Mouse (Mus musculus) lung, postnatal 4 days (tissue): ENCODE results near the gene H2-M5.
A peak's percentile ranks its signal among the peaks of the same experiment; 100 is the strongest.
"Not testable (repeated sequence)": the region's sequence is repeated elsewhere in the genome, so short reads cannot be mapped to it uniquely, and the experiment has no call there.

ENCODE experiments used
- DNase-seq, 2 experiments: peaks; one replicate each; pipeline ENCODE4 v3.0.0; 2021

H2-M5 gene

DNA sequence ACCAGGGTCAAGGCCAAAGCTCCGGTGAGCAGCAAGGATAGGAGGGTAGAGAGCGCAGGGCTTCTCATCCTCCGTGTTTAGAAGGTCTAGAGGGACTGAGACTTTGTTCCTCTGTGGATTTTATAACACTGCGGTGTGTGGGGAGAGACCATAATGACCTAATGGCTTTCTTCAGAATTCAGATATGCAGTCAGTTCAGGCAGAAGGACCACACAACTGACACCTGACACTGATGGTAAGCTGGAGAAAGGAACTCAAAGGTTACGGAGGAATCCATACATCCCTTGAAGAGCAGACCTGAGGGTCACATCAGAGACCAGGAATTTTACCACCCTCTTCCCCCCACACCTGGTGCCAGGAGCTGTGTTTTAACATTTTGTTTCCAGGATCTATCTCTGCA lies at the start of gene H2-M5:
Gene H2-M5 (minus strand): TSS at position 101 of the 400 bp plus-strand sequence.
- no peak for DNase-seq

DNA sequence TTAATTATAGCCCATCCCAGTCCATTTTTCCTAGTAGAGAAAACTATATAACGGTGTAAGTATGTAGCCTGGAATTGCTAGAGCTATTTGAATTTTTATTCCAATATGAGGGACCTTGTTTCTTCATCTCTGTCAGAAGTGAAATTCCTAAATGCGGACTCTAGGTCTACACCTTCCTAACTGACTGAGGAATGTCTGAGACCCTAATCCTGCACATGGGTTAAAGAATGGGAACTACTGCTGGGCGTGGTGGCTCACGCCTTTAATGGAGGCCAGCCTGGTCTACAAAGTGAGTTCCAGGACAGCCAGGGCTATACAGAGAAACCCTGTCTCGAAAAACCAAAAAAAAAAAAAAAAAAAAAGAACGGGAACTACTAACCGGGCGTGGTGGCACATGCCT lies 39.8 kb upstream of the H2-M5 start:
- DNase-seq: no peak

DNA sequence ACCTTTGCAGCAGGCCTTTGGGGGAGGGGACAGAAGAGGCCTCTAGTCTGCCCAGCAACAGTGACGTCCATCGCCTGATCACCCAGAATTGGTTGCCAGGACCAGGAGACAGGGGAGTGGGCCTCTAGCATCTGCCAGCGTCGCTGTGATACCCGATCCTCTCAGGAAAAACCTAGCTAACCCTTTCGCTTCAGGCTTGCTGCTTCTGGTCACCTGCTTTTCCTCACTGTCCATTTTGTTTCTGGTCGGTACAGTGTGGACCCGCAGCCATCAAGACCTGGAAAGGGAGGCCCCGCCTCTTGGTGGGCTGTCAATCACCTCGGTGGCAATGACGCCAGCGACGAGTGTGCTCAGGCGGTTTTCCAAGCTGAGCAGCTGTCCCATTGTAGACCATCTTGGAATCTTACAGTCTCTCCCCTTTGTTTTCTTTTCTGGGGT lies 39.4 kb upstream of the H2-M5 start:
- DNase-seq: peak; percentile 92

DNA sequence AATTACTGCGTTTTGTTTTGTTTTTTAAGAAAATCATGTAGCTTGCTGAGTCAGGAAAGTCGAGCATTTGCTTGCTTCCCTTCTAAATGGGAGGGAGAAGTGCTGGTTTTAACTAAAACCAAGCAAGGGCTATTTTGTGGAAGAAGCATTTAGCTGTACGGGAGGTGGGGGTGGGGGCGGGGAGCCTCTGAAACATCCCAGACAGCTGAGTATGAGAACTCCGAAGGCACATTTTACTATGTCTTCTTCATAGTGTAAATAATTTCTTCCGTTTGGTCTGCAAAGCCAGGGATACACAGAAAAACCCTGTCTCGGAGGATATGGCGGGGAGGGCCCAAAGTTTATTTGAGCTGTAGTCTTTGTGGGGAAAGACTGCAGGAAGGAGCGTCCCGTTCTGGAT lies 38.9 kb upstream of the H2-M5 start:
- DNase-seq: no peak

DNA sequence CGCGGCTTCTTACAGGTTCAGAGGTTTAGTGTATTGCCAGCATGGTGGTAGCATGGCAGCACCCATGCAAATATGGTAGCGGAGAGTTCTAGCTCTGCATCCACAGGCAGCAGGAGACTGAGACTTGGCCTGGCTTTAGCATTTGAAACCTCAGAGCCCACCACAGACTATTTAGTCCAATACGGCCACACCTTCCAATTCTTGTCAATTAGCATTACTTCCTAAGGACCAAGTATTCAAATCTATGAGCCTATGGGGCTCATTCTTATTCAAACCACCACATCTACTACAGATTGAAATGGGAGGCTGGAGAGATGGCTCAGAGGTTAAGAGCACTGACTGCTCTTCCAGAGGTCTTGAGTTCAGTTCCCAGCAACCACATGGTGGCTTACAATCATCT lies 38.1 kb upstream of the H2-M5 start:
- no peak for DNase-seq

DNA sequence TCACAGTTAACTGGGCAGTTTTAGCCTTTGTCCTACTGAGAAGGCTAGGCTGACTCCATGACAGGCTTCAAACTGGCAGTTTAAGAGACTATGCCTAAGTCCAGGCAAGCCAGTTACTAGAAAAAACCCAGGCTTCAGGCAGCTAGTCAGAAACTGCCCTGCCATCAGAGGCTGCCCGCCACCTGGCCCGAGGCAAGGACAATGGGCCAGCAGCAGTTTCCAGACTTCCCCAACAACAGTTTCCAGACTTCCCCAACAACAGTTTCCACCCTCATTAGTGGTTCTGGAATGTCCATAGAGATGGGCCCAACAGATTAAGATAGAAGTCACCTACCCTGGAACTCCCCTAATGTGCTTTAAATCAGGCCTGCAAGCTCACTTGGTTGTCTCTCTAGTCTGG lies 37.1 kb upstream of the H2-M5 start:
- DNase-seq: no peak

DNA sequence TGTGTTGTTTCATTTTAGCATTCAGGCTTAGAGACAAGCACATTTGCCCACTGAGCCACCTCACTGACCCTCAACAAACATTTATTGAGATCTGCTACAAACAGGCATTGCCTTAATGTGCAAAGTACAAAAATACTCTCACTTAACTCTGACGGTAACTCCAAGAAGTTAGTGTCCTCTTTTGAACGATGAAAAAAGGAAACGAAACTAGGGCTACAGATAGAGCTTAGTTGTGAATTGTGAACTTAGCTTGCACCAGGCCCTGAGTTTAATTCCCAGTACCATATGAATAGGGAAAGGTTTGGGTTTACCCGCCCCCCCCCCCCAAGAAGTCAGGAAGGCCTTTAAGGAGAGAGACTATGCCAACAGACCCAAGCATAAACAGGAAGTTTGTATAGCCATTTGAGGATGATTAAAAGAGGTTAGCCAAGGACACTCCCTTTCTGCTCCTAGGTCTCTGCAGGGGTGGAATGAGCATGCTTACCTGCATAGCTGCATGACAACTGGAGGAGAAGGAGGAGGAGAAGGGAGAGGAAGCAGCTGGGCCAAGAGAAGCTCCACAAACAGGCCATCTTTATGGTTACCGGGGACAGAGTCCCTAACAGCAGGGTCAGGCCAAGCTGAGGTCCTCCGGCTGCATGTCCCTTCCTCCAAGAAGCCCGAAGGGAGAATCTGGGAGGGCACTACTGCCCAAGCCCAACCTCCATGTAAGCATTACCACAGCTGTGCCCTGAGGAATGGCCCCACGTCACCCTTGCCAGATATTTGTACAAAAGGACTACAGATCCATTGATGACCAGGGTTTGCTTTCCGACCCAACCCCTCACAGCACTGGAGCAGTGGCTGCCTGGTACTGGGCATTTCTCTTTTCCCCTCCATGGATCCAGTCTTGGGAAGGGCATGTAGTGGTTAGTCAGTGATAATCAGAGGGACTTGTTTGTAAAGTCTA lies 33.6 kb upstream of the H2-M5 start, which contains the start of gene Mog:
Gene Mog (minus strand): TSS at position 771 of the 949 bp plus-strand sequence.
- no peak for DNase-seq

DNA sequence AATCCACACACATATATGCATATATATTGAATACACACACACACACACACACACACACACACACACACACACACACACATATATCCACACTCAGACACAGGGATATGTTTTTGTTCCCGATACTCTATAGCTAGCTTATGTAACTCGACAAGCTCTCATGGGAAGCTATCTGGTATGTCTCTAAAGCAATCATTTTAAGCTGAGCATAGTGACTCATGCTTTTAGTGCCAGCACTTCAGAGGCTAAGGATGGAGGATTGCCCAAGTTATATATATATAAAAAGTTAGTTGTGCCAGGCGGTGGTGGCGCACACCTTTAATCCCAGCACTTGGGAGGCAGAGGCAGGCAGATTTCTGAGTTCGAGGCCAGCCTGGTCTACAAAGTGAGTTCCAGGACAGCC lies 29.9 kb upstream of the H2-M5 start:
- not testable (repeated sequence) for DNase-seq

DNA sequence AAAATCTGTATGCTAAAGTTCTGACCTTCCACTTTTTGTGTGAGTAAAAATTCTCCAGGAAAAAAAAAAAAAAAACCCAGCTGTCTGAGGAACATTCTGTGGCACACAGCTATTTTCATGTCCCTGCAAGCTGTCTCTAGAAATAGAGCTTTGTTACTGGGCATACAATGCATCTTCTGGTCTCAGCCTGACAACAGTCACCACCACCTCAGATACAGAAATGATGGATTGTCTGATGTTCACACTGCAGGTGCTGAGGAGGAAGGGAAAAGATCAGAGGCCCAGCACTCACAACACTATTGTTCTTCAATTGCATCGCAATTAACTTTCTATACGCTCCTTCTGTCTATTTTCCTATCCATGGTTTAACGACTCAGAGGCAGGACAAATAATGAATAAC lies 29.0 kb upstream of the H2-M5 start:
- DNase-seq: no peak

DNA sequence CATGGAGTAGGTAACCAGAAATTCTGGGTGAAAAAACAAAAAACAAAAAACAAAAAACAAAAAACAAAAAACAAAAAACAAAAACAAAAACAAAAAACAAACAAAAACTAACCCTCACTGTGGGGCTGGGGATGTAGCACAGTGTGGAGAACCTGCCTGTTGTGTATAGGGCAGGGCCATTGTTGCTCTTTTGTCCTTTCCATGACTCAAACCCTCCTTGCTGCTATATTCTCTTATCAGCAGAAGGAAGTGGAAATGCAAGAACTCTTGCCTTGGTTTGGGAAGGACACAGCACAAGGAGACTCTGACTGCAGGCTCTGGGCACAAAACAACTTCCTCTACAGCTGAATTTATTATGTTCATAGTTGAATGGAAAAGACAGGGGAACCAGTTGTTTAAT lies 27.0 kb upstream of the H2-M5 start:
- DNase-seq: no peak

DNA sequence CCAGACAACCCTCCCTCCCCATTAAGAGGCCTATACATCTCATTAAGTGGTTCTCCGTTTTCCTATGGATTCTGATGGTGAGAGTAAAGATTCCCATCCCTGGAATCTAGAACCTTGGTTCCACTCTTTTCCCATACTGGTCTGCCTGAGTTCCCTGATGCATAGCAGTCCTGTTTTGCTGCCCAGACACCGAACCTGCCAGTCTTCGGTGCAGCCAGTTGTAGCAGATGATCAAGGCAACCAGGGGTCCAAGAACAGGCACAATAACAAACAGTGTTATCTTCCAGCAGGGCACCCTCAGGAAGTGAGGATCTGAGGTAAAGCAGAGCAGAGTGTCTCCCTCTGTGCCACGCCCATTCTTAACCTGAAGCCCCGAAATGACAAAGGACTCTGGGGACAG lies 22.8 kb upstream of the H2-M5 start:
- no peak for DNase-seq

DNA sequence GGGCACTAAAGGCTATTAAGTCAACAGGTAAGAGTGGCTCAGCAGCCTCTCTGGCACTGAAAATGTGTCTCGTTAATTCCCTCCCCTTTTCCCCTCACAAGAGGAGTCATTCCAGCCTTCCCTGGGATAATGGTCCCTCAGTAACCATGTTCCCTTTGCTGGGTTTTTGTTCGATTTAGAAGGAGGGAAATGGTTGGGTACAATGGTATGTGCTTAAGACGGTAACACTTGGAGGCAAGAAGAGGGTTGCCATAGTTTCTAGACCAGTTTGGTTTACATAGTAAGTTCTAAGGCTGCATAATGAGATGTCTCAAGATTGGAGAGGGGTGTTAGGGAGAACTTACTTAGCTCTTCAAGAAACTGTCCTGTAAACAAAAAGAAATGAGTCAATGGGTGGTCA lies 22.4 kb upstream of the H2-M5 start:
- no peak for DNase-seq

DNA sequence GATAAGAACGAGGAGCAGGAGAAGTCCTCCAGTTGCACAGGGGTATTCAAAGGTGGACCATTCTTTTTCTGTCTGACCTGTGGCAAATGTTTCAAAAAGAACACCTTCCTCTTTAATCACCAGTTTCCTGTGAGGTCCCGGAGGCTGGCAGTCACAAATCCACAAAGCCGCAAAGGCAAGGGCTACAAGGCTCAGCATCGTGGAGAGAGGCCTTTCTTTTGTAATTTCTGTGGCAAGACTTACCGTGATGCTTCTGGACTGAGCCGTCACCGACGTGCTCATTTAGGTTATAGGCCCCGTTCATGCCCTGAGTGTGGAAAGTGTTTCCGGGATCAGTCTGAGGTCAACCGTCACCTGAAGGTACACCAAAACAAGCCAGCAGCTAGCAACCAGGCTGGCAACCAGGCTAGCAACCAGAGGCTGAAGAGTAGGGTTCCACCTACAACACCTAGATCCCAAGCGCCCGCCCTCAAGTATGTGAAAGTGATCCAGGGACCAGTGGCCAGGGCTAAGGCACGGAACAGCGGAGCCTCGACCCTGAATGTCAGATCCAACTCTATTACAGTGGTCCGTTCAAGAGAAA lies 20.2 kb upstream of the H2-M5 start:
- DNase-seq: no peak

DNA sequence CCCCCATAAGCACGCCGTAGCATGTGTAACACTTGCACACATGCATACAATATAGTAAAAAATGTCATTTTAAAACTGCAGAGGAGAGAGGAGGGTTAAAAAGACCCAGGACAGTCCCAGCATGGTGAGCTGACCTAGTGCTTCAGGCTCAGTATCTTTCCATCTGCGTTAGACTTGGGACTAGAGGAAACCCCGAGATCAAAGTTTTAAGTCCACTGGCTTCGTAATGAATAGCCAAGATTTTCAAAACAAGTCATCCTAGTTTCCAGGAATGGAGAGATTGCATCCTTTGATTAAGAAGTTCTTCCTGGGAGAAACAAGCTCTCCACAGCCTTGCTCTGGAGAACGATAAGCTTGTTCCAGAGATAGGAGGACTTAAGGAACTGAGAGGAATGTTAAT lies 18.8 kb upstream of the H2-M5 start:
- DNase-seq: no peak

DNA sequence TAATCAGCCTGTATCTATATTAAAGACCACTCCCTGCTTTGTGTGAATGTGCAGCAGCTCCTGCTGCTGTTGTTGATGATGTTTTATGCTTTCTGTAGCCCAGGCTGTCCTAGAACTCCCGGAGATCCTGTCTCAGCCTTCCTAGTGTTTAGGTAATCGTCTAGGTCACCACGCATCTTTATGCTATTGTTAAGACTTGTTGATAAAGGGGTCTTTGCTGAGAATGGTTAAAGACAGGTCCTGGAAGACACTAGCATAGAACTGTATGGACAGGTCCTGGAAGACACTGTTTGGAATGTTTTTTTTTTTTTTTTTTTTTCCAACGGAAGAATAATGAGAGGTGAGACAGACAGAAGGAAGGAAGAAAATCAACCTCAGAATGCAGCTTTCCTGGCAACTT lies 14.0 kb upstream of the H2-M5 start:
- DNase-seq: no peak

DNA sequence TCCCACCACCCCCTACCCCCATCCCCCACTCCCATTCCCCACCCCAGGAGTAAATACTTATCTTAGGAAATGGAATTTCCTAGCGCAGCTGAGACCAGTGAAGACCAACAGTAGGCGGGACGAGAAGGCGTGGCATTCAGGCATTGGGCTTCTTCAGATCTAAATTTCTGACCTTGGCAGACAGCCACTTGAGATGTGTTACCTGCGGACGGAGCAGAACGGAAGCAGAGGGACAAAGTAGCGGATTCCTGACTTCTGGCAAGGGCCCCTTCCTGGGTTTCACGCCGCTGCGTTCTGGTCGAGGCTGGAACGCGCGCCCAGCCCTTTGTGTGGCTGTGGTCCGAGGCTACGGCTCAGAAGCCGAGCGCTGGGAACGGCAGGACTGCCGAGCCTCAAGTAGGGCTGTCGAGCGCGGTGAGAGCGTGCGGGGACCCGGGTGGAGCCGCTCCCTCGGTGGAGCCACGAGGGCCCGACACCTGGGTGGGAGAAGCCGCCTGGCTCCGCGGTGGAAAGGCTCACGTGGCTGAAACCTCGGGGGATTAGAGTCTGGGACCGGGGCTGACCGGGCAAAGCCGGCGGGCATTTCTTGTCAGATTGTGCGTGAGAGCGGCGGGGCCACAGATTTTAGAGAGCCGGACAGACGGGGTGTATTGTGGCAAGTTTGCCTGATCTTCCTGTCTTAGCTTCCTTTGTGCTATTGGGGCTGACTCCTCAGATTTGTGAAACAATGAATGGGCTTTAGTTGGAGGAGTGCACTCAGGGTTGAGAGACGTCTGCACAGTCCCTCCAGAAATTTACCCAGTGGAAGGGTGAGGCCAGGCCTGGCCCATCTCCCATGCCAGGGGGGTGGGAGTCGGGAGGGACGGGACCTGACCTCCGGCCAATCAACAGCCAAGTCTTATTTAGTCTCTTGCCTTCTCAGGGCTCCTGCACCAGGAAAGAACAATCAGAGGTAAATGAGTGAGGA lies 13.3 kb upstream of the H2-M5 start:
- DNase-seq: peak; percentile 77 to 87

DNA sequence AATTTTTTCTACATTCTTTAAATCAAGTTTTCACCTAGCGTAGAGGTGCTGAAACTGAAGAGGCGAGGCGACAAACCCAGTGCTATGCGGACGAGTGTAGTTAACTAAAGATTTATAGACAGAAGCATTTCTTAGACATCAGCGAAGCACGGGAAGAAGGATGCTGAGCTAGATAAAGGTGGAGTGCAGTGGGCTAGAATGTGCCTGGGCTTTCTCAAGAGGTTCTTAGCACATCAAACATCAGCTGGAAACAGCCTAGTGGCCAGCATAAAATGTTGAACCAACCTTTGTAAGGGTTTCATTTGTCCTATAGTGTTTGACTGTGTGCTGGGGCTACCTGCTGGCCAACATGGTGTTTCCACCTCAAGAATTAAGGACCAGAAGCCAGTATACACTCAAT lies 11.5 kb upstream of the H2-M5 start, which contains the start of gene Zfp57:
Gene Zfp57 (plus strand): TSS at position 301 of the 400 bp plus-strand sequence.
- DNase-seq: no peak

DNA sequence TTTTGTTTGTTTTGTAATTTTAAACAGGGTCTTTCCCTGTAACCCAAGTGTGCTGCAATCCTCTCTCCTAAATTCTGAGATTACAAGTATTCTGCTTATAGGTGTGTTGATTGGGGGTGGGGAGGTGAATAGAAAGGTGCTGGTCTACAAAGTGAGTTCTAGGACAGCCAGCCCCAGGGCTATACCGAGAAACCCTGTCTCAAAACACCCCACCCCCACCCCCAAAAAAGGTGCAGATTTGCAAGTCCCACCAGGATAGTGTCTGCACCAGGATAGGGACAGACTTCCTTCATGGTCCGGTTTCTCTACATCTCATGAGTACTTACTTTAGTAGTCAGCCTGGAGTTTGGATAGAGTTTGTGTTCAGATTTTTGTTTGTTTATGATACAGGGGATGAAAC lies 9.1 kb upstream of the H2-M5 start:
- no peak for DNase-seq

DNA sequence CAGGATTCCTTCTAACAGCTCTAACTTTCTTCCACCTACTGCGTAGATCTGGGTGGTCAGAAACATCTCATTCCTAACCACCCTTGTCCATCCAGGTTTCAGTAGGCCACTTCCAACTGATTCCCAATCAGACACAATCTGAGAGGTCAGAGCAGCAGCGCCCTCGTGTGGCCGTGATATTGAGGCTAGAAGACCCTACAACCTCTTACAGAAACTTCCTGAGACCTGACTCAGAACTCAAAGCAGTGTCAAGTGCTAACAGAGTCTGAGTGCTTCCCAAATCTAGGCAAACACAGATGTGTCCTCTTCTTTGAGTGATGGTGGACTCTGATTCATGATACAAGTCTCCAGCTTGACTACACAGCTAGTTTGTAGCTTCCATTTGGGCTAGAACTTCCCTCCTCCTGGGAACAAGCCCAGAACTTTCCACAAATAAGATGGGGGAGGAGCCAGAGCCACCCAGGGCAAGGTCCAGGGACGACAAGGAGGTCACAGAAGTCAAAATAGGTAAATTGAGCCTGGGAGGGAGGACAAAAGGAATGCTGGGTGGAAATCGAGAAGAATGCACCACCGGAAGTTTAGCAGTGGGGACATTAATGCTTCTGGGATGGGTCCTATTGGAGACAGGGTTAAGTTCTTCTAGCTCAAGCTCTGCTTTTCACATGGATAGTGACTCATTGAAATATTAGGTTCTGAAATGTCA lies 7.8 kb upstream of the H2-M5 start:
- DNase-seq: peak; percentile 78 to 86

DNA sequence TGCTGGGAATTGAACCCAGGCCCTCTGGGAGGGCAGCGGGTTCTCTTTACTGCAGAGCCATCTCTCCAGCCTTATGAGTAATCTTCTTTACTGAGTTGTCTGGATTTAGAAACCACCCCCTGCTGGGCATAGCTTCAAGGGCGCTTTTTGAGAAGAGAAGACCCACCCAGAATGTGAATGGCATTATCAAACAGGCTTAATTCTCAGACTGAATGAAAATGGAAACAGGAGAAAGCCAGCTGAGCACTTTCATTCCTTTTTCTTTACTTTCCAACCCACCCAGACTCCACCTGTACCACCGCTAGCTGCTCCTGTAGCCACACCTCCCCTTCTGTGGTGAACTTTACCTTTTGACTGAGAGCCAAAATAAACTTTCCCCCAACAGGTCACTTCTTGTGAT lies 6.1 kb upstream of the H2-M5 start:
- DNase-seq: no peak

DNA sequence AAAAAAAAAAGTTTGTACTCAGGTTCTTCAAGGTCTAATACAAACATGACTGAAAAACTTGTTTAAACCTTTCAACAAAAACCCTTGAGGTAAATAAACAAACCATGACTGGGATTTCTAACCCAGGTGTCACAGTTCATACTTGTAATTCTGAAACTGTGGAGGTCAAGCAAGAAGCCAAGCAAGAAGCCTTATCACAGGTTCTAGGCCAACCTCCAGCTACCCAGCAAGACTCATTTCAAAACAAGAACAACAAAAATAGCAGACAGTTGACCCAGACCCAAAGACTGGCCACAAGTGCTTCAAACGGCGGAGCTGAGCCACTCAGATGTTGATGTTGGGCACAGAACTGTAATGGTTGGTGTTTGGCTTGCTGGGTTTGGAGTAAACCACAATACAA lies 5.2 kb upstream of the H2-M5 start:
- DNase-seq: no peak

DNA sequence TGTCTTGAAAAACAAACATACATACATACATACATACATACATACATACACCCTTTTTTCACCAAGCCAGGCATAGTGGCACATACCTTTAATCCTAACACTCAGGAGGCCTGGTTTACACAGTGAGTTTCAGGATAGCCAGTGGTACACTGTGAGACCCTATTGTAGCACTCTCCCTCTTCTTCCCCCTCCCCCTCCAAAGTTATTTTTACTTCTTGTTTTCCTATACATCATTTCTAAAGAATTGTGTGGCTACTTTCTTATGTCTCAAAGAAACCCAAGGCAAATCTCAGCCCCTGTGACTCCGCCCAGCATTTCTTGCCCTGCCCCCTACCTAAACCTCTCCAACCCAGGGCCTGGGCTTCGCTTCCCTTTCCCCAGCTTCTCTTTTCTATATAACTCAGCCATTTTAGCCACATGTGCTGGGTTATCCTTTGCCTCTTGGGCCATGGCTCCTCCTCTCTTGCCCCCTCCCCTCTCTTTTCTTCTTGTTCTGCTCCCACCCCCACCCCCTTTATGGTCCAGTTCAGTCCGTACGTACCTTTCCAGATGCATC lies 4.5 kb upstream of the H2-M5 start:
- no peak for DNase-seq
